Comparison of ENCODE assay signal across 8 mouse cellular contexts in genomic region chr17:86484087-86484737, GRCm38 (mm10). TPM values are rescaled to one million over a fixed set of nuclear protein-coding genes. Genes with fewer than 3 reads are reported as not detected.
DNase-seq lines count a peak whose midpoint lies in the region; ATAC-seq and TF ChIP-seq lines count a peak whose summit lies in the region.

No protein-coding gene starts in this region.

- no peaks in the 10 kb centered on the region for H3K9me3 ChIP-seq in heart, embryonic 14.5 days (ENCODE audit: control insufficient read depth, low read length)
- H3K9me3 ChIP-seq in liver, embryonic 13.5 days (replicated peaks), result no peaks in the 10 kb centered on the region
- H3K9me3 ChIP-seq in neural tube, embryonic 13.5 days, result no peaks in the 10 kb centered on the region
- no peaks in the 10 kb centered on the region for H3K9me3 ChIP-seq in stomach, postnatal 0 days (ENCODE audit: control insufficient read depth, low read length)

- no peak overlapping the region for H3K4me3 ChIP-seq in heart, embryonic 14.5 days (ENCODE audit: control insufficient read depth in 1 of 2, insufficient read depth in 1 of 2, low read depth in 1 of 2, low read length in 2 of 2)
- H3K4me3 ChIP-seq in liver, embryonic 13.5 days (replicated peaks), result no peak overlapping the region
- no peak overlapping the region for H3K4me3 ChIP-seq in neural tube, embryonic 13.5 days
- no peak overlapping the region for H3K4me3 ChIP-seq in stomach, postnatal 0 days (ENCODE audit: low read depth, low read length)

- no peak overlapping the region for H3K9ac ChIP-seq in heart, embryonic 14.5 days (ENCODE audit: low read length)
- no peak overlapping the region for H3K9ac ChIP-seq in liver, embryonic 13.5 days
- H3K9ac ChIP-seq in neural tube, embryonic 13.5 days, result no peak overlapping the region
- H3K9ac ChIP-seq in stomach, postnatal 0 days (ENCODE audit: low read length), result no peak overlapping the region

- no peaks in the 10 kb centered on the region for H3K27me3 ChIP-seq in heart, embryonic 14.5 days (ENCODE audit: control insufficient read depth, insufficient read depth, low read length)
- no peaks in the 10 kb centered on the region for H3K27me3 ChIP-seq in liver, embryonic 13.5 days
- H3K27me3 ChIP-seq in neural tube, embryonic 13.5 days, result no peaks in the 10 kb centered on the region
- no peaks in the 10 kb centered on the region for H3K27me3 ChIP-seq in stomach, postnatal 0 days (ENCODE audit: control insufficient read depth, insufficient read depth, low read length)

- peak; percentile 37 for DNase-seq in 3134 (ENCODE audit: extremely low read depth, insufficient read length, low spot score)
- DNase-seq in adrenal gland, adult 8-10 months, result peak; percentile 67
- DNase-seq in embryo, embryonic 9.5 days (ENCODE audit: extremely low spot score), result peak; percentile 74
- peak; percentile 86 to 90 for DNase-seq in kidney, postnatal 25 days
- peak; percentile 30 for DNase-seq in liver, embryonic 13.5 days
- DNase-seq in stomach, postnatal 0 days (ENCODE audit: low spot score), result peak; percentile 86

- no peaks in the 10 kb centered on the region for H3K36me3 ChIP-seq in heart, embryonic 14.5 days (ENCODE audit: control insufficient read depth, insufficient read depth, low read length)
- no peaks in the 10 kb centered on the region for H3K36me3 ChIP-seq in liver, embryonic 13.5 days
- no peaks in the 10 kb centered on the region for H3K36me3 ChIP-seq in neural tube, embryonic 13.5 days
- no peaks in the 10 kb centered on the region for H3K36me3 ChIP-seq in stomach, postnatal 0 days (ENCODE audit: control insufficient read depth, insufficient read depth, low read length)

- no peak overlapping the region for H3K27ac ChIP-seq in heart, embryonic 14.5 days (replicated peaks in 1 of 2; ENCODE audit: control insufficient read depth in 1 of 2, insufficient read depth in 1 of 2, low read depth in 2 of 2, low read length in 2 of 2)
- H3K27ac ChIP-seq in liver, embryonic 13.5 days, result no peak overlapping the region
- H3K27ac ChIP-seq in neural tube, embryonic 13.5 days (replicated peaks), result no peak overlapping the region
- no peak overlapping the region for H3K27ac ChIP-seq in stomach, postnatal 0 days (replicated peaks)

- ATAC-seq in heart, embryonic 14.5 days (ENCODE audit: insufficient number of reproducible peaks, insufficient read depth, low FRiP score, low read depth), result peak; percentile 36; the same call in 1 of the 2 replicates
- ATAC-seq in liver, embryonic 13.5 days (ENCODE audit: low read depth), result peak; percentile 57
- peak; percentile 72 for ATAC-seq in neural tube, embryonic 13.5 days (ENCODE audit: low read depth)
- ATAC-seq in stomach, postnatal 0 days (ENCODE audit: low FRiP score, low TSS enrichment), result peak; percentile 82

- TF ChIP-seq EP300 in stomach, postnatal 0 days (optimal IDR thresholded peaks at IDR 0.05), result no peak

- H3K4me1 ChIP-seq in heart, embryonic 14.5 days (ENCODE audit: control insufficient read depth in 2 of 2, insufficient read depth in 2 of 2, low read length in 2 of 2), result peaks cover 0 to 3% of the 10 kb centered on the region in 2 experiments; a peak in 1 of 4 replicates
- H3K4me1 ChIP-seq in liver, embryonic 13.5 days (replicated peaks), result peaks cover 15% of the 10 kb centered on the region
- H3K4me1 ChIP-seq in neural tube, embryonic 13.5 days (replicated peaks), result no peaks in the 10 kb centered on the region
- no peaks in the 10 kb centered on the region for H3K4me1 ChIP-seq in stomach, postnatal 0 days (replicated peaks; ENCODE audit: control insufficient read depth, insufficient read depth)

- TF ChIP-seq CTCF in stomach, postnatal 0 days (IDR thresholded peaks at IDR 0.05; ENCODE audit: low read depth), result peak; percentile 98

- WGBS in heart, embryonic 14.5 days, result 6% methylated on average over 3 of the region's 3 CpGs
- WGBS in liver, embryonic 13.5 days (ENCODE audit: insufficient replicate concordance), result 1% methylated on average over 3 of the region's 3 CpGs
- WGBS in neural tube, embryonic 13.5 days, result 10% methylated on average over 3 of the region's 3 CpGs
- 6% methylated on average over 3 of the region's 3 CpGs for WGBS in stomach, postnatal 0 days

- H3K4me2 ChIP-seq in heart, embryonic 14.5 days (ENCODE audit: low read length), result no peak overlapping the region
- H3K4me2 ChIP-seq in liver, embryonic 13.5 days, result no peak overlapping the region
- H3K4me2 ChIP-seq in neural tube, embryonic 13.5 days, result no peak overlapping the region
- H3K4me2 ChIP-seq in stomach, postnatal 0 days (replicated peaks; ENCODE audit: low read depth), result no peak overlapping the region

RNA-seq across cellular contexts. Expression of gene Gm10309, which starts 20.8 kb away (rescaled TPM):
- total RNA-seq in adrenal gland, adult 8-10 months (2022), result under 1 TPM in 1 of 4 experiments, not detected in 3; 0.28 TPM
- polyA plus RNA-seq in heart, embryonic 14.5 days (2014; fragmentation: Nextera tagmentation; extraction: Ambion mirVana), result 0.16 and 0.42 TPM in 2 replicates
- not detected in 2 replicates for polyA plus RNA-seq in liver, embryonic 13.5 days (2015; fragmentation: Nextera tagmentation; extraction: Ambion mirVana)
- 0.23 and 0.46 TPM in 2 replicates for polyA plus RNA-seq in neural tube, embryonic 13.5 days (2015; fragmentation: Nextera tagmentation; extraction: Ambion mirVana)
- polyA plus RNA-seq in stomach, postnatal 0 days (2015; fragmentation: Nextera tagmentation; extraction: Ambion mirVana), result 0.07 and 0.08 TPM in 2 replicates

Comparison
In these comparisons a context has a peak if more than half of its experiments do, and no peak if none do; other contexts are left out.
1. DNase-seq: peak in every context shown above with its lines; median percentile 88 in kidney, postnatal 25 days; 86 in stomach, postnatal 0 days; 74 in embryo, embryonic 9.5 days; 67 in adrenal gland, adult 8-10 months; 37 in 3134; 30 in liver, embryonic 13.5 days.